Mouse (Mus musculus): Measurements from ENCODE around the gene Nadk2.
A peak's percentile ranks its signal among the peaks of the same experiment; 100 is the strongest.

The Nadk2 gene

DNA sequence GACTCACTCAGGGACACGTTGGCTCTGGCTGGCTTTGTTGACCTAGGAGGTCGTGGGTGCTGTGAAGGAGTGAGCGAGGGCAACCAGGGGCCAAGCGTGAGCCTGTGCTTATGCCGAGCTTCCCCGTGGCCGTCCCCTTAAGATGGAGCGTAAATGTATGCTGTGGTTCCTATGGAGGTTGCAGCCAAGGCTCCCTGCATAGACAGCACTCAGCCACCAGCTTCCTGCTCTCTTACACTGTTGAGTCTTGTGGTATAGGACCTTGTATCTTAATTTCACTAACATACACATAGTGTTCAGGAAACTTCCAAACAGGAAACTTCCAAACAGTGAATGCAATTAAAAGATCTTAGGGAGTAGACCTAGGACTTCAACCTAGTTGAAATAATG is 17.6 kb downstream of the Nadk2 start:
- DNase-seq, result no peak

- DNase-seq, result no peak
Observed at GRCm38 (mm10) chr15:9089136-9089720, 18.2 kb downstream of the Nadk2 start.

DNA sequence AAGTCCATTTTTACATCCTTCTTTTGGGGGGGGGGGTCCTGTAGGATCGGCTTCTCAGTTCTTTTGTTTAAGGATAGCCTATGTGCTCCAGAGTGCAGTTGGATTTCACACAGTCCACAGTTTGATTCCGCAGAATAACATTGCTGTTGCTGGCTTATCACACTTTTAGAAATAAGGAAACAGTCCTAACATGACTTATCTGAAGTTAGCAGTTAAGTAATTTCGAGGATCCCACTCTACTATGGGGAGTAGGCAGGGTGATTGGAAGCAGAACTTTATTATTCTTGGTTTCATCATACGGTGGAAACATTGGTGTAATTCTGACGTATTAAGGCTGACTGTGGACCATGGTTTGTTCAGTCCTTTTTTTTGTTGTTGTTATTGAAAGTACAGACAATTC is 19.6 kb downstream of the Nadk2 start:
- DNase-seq, result no peak

- no peak for DNase-seq
Observed at GRCm38 (mm10) chr15:9093598-9094365, 22.7 kb downstream of the Nadk2 start.

GRCm38 (mm10) chr15:9094366-9094750 is 23.3 kb downstream of the Nadk2 start:
- DNase-seq, result peak; percentile 46

DNA sequence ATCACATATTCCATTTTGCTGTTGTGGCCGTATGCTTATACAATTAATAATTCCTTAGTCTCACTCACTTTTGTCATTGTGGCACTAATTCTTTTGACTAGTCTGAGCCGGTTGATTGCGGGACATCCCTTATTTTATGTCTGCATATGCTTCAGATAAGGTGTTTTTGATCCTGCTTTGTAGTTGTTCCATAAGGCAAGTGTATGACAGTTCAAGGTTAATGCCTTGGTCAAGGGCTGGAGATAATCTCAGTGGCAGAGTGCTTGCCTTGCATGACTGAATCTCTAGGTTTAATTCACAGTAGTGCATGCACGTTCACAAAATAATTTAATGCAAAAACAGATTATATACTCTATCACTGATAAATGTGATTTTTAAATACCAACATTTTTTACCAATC is 25.8 kb downstream of the Nadk2 start:
- no peak for DNase-seq

- DNase-seq, result no peak
Observed at GRCm38 (mm10) chr15:9100446-9101077, 29.5 kb downstream of the Nadk2 start.

DNA sequence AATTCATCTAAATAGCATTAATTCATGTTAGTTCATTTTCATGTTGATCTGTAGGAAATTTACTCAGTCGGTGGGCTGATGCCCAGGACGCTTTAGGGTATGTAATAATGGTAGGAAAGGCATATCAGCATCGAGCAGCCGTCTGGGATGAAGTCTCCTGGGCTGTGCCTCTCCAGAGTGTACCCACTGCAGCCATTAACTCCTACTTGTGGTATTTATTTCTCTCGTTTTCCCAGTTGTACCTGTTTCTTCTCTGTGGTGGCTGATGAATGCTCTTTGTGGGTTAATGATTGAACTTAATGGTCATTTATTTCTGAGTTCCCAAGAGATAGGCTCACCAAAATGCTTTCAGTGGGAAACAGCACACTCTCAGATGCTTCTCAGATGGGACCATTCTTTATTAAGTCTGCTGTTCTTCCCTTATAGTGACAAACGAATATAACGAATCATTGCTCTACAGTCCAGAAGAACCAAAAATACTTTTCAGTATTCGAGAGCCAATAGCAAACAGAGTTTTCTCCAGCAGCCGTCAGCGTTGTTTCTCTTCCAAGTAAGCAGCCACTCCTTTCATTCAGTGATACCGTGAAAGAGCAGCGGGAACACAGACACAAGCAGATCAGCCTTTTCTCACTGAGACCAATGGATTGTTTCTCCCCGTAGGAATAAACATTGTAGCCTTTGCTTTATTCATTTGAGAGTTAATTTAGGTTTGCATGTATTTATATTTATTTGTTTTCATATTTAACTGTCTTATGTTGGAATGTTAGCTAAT is 35.4 kb downstream of the Nadk2 start:
- DNase-seq, result no peak

DNA sequence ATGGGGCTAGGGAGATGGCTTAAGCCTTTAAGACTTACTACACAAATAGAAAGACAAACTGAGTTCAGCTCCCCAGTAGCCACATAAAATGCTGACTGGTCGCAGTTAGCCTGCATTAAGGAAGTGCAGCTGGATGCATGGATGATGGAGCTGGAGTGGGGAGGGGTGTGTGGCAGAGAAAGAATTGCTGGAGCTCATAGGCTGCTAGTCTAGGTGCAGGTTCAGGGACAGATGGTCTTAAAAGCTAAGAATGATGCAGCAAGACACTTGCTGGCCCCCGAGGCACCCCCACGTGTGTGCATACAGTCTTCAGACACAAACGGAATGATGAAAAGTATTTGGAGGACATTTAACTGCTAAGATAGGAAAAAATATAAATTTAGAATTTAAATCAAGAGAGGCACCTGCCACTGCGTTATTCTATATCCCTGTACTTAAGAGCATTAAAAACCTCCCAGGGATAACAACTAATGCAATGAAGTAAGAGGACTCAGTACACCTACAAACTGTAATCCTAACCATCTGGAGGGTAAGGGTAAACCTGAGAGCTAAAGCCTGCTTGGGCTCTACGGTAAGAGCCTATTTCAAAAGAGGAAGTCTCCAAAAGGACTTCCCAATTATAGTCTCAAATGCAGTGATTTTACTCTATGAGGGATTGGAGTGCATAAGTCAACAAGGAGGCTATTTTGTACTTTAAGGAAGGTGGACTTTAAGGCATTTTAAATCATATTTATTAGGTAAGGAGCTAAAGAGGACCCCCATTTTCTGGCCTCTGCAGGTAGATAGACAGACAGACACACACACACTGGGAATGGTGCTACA is 39.7 kb downstream of the Nadk2 start:
- no peak for DNase-seq

DNA sequence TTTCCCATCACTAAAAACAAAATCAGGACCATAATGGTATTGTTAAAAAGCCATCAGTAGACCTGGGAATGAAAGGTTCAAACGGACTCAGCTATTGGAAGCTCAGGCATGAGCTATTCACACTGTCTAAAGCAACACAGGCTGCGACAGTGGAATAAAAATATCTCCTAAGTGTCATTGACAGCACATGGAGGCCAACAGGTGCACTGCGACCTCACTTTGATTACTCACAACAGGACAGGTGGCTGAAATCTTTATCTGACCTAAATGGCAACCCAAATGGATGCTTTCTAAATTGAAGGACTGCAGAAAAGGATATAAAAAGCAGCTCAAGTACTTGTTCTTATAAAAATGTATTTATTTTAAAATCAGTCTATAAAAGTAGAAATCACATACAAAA is 40.6 kb downstream of the Nadk2 start:
- DNase-seq, result no peak

DNA sequence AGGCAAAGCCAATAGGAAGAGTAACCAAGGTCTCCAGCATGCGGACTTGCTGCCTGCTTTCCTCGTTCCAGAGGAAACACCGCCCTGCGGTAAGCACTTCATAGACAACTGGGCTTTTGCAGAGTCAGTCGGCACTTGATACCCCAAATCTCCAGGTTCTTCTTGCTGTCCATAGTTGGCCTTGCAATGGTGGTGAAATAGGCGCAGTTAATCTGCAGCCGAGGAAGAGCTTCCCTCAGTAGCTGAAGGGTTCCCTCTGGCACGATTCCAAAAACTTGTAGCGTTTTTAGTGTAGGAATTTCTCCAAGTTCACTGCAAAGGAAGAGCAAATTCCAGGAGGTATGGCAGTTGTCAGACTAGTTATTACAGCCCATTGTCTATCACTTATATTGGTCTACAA is 42.5 kb downstream of the Nadk2 start:
- DNase-seq, result no peak

DNA sequence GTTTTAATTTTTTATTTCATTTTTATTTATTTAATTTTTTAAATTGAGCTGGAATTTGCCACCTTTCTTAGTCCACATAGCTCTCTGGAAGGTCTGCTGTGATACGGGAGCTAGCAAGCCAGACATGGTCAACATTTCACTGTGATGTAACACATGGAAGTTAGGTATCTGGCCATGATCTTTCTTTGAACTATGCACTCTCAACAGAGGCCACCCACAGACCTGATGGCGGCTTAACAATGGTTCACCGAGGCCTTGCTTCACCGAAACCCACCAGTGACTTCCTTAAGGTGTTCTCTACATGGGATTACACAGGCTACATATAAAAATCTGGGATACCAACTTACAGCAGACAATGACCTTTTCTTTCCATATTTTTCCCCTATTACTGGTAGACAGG is 43.1 kb downstream of the Nadk2 start:
- no peak for DNase-seq

GRCm38 (mm10) chr15:9114599-9114998 is 43.5 kb downstream of the Nadk2 start:
- no peak for DNase-seq

- DNase-seq, result no peak
Observed at GRCm38 (mm10) chr15:9118852-9119251, 47.8 kb downstream of the Nadk2 start.

GRCm38 (mm10) chr15:9120081-9120480 is 49.0 kb downstream of the Nadk2 start:
- DNase-seq, result peak; percentile 27

DNA sequence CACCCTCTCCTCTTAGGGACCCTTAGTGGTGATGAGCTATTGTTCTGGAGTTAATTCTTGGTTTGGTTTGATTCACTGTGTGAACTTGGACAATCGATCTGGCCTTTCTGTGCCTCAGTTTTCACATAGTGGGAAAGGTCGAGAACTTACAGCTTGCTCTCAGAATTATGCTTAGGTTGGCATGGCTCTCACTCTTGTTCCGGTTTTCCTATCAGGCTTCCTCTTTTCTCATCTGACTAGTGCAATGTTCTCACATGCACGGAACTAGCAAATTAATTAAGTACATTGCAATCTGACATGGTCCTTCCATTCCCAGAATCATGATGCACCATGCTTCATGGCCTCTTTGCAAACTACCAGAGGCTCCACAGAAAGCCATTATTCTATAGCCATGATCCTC is 51.9 kb downstream of the Nadk2 start:
- no peak for DNase-seq

DNA sequence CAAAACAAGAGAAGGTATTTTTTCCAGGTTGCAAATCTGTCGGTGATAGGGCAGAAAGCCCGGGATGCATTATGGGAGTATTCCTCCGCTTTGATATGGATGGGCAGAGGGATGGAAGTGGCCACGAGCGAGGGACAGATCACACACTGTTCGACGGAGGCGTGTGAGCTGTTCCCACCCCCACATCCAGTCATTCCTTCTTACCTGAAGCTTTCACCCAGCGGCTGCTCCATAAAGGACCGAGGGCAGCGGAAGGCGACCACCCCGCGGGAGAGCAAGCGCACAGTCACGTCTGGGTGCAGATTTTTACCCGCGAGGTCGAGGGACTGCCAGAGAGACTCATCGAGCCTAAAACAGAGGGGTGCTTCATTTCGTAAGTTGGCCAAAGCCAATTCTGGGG is 53.8 kb downstream of the Nadk2 start:
- DNase-seq, result no peak

DNA sequence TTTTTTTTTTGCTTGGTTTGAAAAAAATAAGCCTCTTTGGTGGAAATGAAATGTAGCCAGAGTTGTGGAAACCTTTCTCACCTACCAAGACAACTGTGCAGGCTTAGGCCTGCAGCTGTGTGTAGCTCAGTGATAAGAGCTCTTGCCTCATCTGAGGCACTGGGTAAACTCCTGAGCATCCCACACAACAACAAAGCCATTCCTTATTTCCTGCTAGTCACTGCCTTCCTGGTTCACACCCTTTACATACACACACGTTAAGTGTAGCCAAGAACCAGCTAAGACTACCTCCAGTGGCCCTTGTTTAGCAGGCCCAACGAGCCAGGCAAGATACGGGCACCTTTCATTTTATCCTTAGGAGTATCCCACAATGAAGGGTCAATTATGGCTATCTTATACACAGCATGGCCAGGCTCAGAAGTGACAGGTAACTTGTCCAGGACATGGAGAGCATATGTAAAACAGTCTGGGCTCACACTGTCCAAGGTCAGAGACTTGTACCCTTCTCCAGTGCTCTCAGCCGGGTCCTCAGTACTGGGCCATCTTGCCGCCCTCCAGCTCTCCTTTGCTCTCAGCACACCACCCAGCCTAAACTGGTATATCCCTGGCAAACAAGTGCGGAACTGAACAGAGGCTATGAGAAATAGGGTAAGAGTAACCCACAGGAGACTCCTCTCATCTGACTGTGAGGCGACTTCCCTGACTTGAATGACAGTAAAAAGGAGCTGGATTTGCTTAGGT is 56.2 kb downstream of the Nadk2 start:
- DNase-seq, result no peak

DNA sequence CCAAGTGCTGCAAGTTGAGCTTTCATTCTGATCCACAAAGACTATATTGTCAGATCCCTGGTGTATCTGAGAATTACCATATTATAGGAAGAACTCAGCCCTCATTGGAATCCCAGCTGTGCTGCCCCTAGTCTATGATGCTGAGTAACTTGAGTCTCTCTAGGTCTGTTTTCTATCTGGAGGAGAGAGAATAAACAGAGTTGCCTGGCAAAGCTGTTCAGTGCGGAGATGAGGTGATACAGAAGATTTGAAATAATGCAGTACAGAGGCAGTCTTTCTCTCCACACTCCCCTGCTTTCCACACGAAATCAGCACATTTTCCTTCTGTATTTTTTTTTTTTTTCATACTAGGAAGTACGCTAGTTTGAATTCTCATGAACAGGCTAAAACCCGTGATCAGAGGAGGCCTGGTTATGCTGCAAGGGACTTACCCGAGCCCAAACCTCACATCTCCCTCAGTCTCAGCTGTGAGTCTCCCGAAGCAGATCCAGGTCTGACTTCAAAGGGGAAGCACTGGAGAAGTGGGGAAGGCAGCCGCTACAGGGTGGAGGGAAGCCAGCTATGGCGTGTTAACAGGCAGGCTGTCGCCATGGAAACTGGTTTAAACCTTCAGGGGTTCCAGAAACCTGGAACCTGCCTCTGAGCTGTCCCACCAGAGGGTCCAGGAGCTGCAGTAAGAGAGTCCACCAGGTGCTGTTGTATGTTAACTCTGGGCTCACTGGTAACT is 59.9 kb downstream of the Nadk2 start:
- peak; percentile 27 for DNase-seq

- DNase-seq, result no peak
Observed at GRCm38 (mm10) chr15:9131499-9131888, 60.4 kb downstream of the Nadk2 start.

DNA sequence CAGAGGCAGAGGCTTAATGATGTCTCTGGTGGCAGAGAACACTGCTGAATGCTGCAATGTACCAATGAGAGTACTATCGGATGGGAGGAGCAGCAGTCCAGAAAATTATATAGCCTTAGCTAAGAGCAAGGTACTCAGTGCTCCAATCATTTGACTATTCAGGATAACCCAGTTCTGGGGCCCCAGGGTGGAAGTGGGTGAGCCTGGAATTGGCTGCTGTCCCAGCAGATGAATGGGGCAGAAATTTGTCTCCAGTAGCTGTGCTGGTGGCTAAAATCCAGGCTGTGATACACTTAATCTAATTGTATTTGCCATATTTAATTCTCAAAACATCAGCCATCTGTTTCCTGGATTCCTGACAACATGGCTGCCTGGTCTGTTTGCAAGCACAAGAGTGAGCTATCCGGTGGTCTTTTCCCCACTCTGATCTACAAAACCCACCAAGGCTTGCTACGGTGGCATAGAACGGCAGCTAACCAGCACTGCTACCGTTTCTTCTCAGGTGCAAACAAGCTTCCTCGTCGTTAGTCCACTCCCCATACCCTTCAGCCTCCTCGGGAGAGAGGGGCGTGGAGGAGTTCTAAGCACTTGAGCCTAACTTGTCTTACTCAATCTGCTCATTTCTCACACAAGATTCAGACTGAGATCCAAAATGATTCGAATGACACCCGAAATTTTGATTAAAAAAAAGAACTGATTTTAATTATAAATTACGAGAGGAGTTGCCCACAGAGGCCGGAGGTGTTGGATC is 61.8 kb downstream of the Nadk2 start:
- DNase-seq, result no peak

Data from right cerebral cortex, postnatal 25 days (tissue).